Mouse (Mus musculus): ENCODE results near the gene Oog4. TPM values are rescaled to one million over a fixed set of nuclear protein-coding genes. Genes with fewer than 3 reads are reported as not detected.

The Oog4 gene
- polyA plus RNA-seq, 1 experiment from 2014 or later, result not detected

Other genes with a start within 250 kb of the Oog4 start
- gene Prdm2, start 237.3 kb downstream of the Oog4 start, polyA plus RNA-seq (2014; fragmentation: Nextera tagmentation; extraction: Ambion mirVana), result 11.0 and 15.8 TPM in 2 replicates
- 47.4 and 48.7 TPM in 2 replicates for gene Pdpn, start 150.8 kb downstream of the Oog4 start, polyA plus RNA-seq (2014; fragmentation: Nextera tagmentation; extraction: Ambion mirVana)
- not detected in 2 replicates for gene Lrrc38, start 100.6 kb downstream of the Oog4 start, polyA plus RNA-seq (2014; fragmentation: Nextera tagmentation; extraction: Ambion mirVana)
- not detected in 2 replicates for gene Pramel1, start 55.9 kb downstream of the Oog4 start, polyA plus RNA-seq (2014; fragmentation: Nextera tagmentation; extraction: Ambion mirVana)
- 7.5 and 17.7 TPM in 2 replicates for gene Pramef8, start 37.9 kb downstream of the Oog4 start, polyA plus RNA-seq (2014; fragmentation: Nextera tagmentation; extraction: Ambion mirVana)
- not detected in 2 replicates for gene Gm13043, start 61.0 kb upstream of the Oog4 start, polyA plus RNA-seq (2014; fragmentation: Nextera tagmentation; extraction: Ambion mirVana)
- gene Gm13040, start 85.6 kb upstream of the Oog4 start, polyA plus RNA-seq (2014; fragmentation: Nextera tagmentation; extraction: Ambion mirVana), result not detected in 2 replicates
- not detected in 2 replicates for gene BC080695, start 101.4 kb upstream of the Oog4 start, polyA plus RNA-seq (2014; fragmentation: Nextera tagmentation; extraction: Ambion mirVana)
- not detected in 2 replicates for gene Gm13057, start 101.4 kb upstream of the Oog4 start, polyA plus RNA-seq (2014; fragmentation: Nextera tagmentation; extraction: Ambion mirVana)
- gene Gm13083, start 164.7 kb upstream of the Oog4 start, polyA plus RNA-seq (2014; fragmentation: Nextera tagmentation; extraction: Ambion mirVana), result not detected in 2 replicates
- gene Gm13088, start 206.9 kb upstream of the Oog4 start, polyA plus RNA-seq (2014; fragmentation: Nextera tagmentation; extraction: Ambion mirVana), result not detected in 2 replicates

Data from kidney, embryonic 14.5 days (tissue).